Mouse (Mus musculus): ENCODE measurements around the gene Gpr4. TPM values are rescaled to one million over a fixed set of nuclear protein-coding genes. Genes with fewer than 3 reads are reported as not detected.

Gene Gpr4
- polyA plus RNA-seq, 1 experiment from 2014 or later, result 1.8 TPM

- H3K9me3 ChIP-seq, result no peaks in the 10 kb centered on the region
- no peak overlapping the region for H3K27ac ChIP-seq
- H3K27me3 ChIP-seq (ENCODE audit: insufficient read depth, poor library complexity, severe bottlenecking), result no peaks in the 10 kb centered on the region
- DNase-seq (ENCODE audit: low spot score), result no peak
- H3K4me3 ChIP-seq, result no peak overlapping the region
- 56% methylated on average over 15 of the region's 15 CpGs for WGBS
- peaks cover 57% of the 10 kb centered on the region for H3K36me3 ChIP-seq
- peaks cover 5% of the 10 kb centered on the region; the same call in 1 of the 2 replicates for H3K4me1 ChIP-seq
Measured at GRCm38 (mm10) chr7:19202065-19202850, 10.1 kb upstream of the Gpr4 start.

- DNase-seq (ENCODE audit: low spot score), result no peak
- Histone ChIP-seq H3K9me3 (no peaks in the 10 kb centered on the region), H3K36me3 (peaks cover 27% of the 10 kb centered on the region), H3K4me1 (peaks cover 13% of the 10 kb centered on the region), H3K27ac (no peak overlapping the region), H3K27me3 (ENCODE audit: insufficient read depth, poor library complexity, severe bottlenecking) (peaks cover 11% of the 10 kb centered on the region), H3K4me3 (no peak overlapping the region)
- 76% methylated on average over 13 of the region's 13 CpGs for WGBS
Measured at GRCm38 (mm10) chr7:19208201-19208910, 4.0 kb upstream of the Gpr4 start.

- Histone ChIP-seq H3K27ac (no peak overlapping the region), H3K9me3 (no peaks in the 10 kb centered on the region), H3K4me1 (peaks cover 14% of the 10 kb centered on the region), H3K4me3 (no peak overlapping the region), H3K27me3 (ENCODE audit: insufficient read depth, poor library complexity, severe bottlenecking) (peaks cover 17% of the 10 kb centered on the region), H3K36me3 (peaks cover 22% of the 10 kb centered on the region)
- DNase-seq (ENCODE audit: low spot score), result no peak
- 46% methylated on average over 7 of the region's 7 CpGs for WGBS
Measured at GRCm38 (mm10) chr7:19208944-19209472, 3.3 kb upstream of the Gpr4 start.

- Histone ChIP-seq H3K4me1 (peaks cover 14% of the 10 kb centered on the region), H3K27me3 (ENCODE audit: insufficient read depth, poor library complexity, severe bottlenecking) (peaks cover 18% of the 10 kb centered on the region), H3K9me3 (no peaks in the 10 kb centered on the region), H3K27ac (no peak overlapping the region), H3K4me3 (no peak overlapping the region), H3K36me3 (peaks cover 17% of the 10 kb centered on the region)
- DNase-seq (ENCODE audit: low spot score), result no peak
- 80% methylated on average over 4 of the region's 4 CpGs for WGBS
Measured at GRCm38 (mm10) chr7:19209494-19209893, 2.8 kb upstream of the Gpr4 start.

- Histone ChIP-seq H3K27me3 (ENCODE audit: insufficient read depth, poor library complexity, severe bottlenecking) (peaks cover 18% of the 10 kb centered on the region), H3K27ac (no peak overlapping the region), H3K4me3 (no peak overlapping the region), H3K9me3 (no peaks in the 10 kb centered on the region), H3K36me3 (peaks cover 12% of the 10 kb centered on the region), H3K4me1 (peaks cover 14% of the 10 kb centered on the region)
- DNase-seq (ENCODE audit: low spot score), result no peak
- WGBS, result 84% methylated on average over 5 of the region's 5 CpGs
Measured at GRCm38 (mm10) chr7:19210010-19210409, 2.3 kb upstream of the Gpr4 start.

- 61% methylated on average over 5 of the region's 5 CpGs for WGBS
- Histone ChIP-seq H3K4me3 (no peak overlapping the region), H3K27ac (no peak overlapping the region), H3K27me3 (ENCODE audit: insufficient read depth, poor library complexity, severe bottlenecking) (peaks cover 18% of the 10 kb centered on the region), H3K4me1 (peaks cover 14% of the 10 kb centered on the region), H3K9me3 (no peaks in the 10 kb centered on the region), H3K36me3 (peaks cover under 1% of the 10 kb centered on the region)
- DNase-seq (ENCODE audit: low spot score), result no peak
Measured at GRCm38 (mm10) chr7:19211041-19211675, 1.2 kb upstream of the Gpr4 start.

DNA sequence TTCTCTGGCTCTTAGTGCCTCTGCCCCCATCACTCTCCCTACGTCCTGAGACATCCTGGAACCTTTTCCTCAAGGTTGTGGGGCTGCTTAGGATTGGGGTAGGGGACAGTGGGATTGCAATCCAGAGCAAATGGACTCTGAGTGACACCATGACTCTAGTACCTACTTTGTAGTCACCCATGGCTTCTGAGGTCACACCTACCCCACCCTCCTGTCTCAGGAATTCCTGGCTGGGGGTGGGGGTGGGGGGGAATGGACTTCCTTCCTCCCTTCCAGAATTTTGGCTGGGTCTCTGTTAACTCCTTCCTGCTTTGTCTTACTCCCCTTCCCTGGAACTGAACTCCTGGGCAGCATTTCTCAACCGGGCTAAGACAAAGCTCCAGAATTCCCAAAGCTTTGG lies 1.0 kb downstream of the Gpr4 start:
- no peak for DNase-seq (ENCODE audit: low spot score)
- H3K36me3 ChIP-seq, result no peaks in the 10 kb centered on the region
- peaks cover 18% of the 10 kb centered on the region for H3K27me3 ChIP-seq (ENCODE audit: insufficient read depth, poor library complexity, severe bottlenecking)
- 50% methylated on average over 2 of the region's 2 CpGs for WGBS
- no peak overlapping the region; the same call in 1 of the 2 replicates for H3K4me3 ChIP-seq
- H3K4me1 ChIP-seq, result peaks cover 26% of the 10 kb centered on the region
- H3K9me3 ChIP-seq, result no peaks in the 10 kb centered on the region
- H3K27ac ChIP-seq, result no peak overlapping the region

DNA sequence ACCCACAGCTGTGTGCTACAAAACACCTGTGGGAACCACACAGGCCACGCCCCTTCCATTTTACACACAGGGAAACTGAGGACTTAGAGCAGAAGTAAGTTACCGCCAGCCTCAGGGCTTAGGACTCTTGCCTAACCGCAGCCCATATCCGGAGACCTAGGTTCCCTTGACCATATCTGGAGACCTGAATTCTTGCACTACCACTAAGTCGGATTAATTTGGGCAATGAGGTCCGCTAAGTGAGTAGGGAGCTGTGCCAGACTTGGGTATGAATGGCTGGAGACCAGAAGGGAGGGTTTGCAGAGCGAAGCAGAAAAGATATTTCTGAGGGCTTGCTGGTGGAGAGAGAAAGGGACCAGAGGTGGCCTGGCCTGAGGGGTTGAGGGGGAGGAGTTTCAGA lies 2.0 kb downstream of the Gpr4 start:
- H3K27ac ChIP-seq, result no peak overlapping the region

DNA sequence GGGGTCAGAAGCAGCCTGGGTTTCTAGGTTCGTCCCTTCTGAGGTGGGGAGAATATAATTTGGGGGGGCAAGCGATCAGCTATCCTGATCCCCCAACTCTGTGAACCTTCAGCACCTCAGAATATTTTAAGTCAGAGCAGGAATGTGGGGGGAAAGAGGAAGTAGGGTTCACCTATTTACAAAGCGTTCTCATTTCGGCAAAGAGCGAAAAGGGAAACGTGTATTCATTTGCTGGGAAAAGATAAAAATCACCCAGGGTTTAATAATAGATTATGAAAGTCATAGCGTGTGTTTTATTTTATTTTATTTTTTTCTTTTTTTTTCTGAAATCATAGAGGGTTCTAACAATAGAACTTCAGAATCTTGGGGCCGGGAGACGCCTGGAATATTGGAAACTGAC lies 2.6 kb downstream of the Gpr4 start:
- Histone ChIP-seq H3K27ac (no peak overlapping the region), H3K36me3 (no peaks in the 10 kb centered on the region), H3K9me3 (no peaks in the 10 kb centered on the region), H3K4me1 (peaks cover 27% of the 10 kb centered on the region), H3K4me3 (no peak overlapping the region), H3K27me3 (ENCODE audit: insufficient read depth, poor library complexity, severe bottlenecking) (peaks cover 18% of the 10 kb centered on the region)
- DNase-seq (ENCODE audit: low spot score), result no peak
- WGBS, result 70% methylated on average over 9 of the region's 9 CpGs

More for the DNA sequence above, 2.0 kb downstream of the Gpr4 start:
- peaks cover 18% of the 10 kb centered on the region for H3K27me3 ChIP-seq (ENCODE audit: insufficient read depth, poor library complexity, severe bottlenecking)
- H3K4me1 ChIP-seq, result peaks cover 27% of the 10 kb centered on the region
- DNase-seq (ENCODE audit: low spot score), result no peak
- no peaks in the 10 kb centered on the region for H3K36me3 ChIP-seq
- no peak overlapping the region for H3K4me3 ChIP-seq
- WGBS, result 69% methylated on average over 7 of the region's 7 CpGs
- no peaks in the 10 kb centered on the region for H3K9me3 ChIP-seq

DNA sequence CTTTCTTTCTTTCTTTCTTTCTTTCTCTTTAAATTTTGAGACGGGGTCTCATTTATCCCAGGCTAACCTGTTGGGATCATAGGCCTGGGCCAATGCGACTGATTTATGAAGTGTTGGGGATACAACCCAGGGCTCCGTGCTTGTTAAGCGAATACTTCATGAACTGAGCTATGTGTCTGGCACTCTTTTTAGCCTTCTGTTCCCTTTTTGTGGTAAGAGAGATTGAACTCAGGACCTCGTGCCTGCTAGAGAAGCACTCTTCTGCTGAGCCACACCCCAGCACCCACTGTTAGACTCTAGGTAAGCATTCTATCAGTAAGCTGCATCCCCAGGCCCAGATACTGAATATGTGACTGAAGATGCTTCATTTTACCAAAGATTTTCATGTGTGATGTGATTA lies 5.2 kb downstream of the Gpr4 start:
- WGBS, result 55% methylated on average over 5 of the region's 5 CpGs

DNA sequence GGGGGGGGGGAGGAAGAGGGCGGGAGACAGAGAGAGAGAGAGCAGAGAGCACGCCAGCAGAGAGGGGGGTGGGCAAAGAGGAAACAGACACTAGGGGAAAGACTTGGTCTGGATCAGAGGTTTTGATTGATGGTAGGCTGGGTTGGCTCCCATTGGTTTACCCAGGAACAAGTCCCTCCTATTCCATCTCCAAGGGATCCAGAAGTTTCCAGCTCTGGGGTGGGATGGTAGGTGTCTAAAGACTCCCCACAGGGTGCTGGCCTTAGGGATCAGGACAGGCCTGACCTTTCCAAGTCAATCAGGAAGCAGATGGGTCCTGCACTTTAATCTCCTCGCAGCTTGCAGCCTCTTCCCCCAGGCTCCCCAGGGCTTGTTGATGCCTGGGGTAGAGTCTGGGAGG lies 5.6 kb downstream of the Gpr4 start:
- Histone ChIP-seq H3K4me3 (no peak overlapping the region), H3K36me3 (peaks cover 5% of the 10 kb centered on the region; the same call in 1 of the 2 replicates), H3K9me3 (no peaks in the 10 kb centered on the region), H3K4me1 (peaks cover 17% of the 10 kb centered on the region), H3K27me3 (ENCODE audit: insufficient read depth, poor library complexity, severe bottlenecking) (peaks cover 11% of the 10 kb centered on the region), H3K27ac (no peak overlapping the region)
- no peak for DNase-seq (ENCODE audit: low spot score)
- 6% methylated on average over 2 of the region's 3 CpGs for WGBS

More for the DNA sequence above, 5.2 kb downstream of the Gpr4 start:
- Histone ChIP-seq H3K36me3 (peaks cover 5% of the 10 kb centered on the region; the same call in 1 of the 2 replicates), H3K9me3 (no peaks in the 10 kb centered on the region), H3K27me3 (ENCODE audit: insufficient read depth, poor library complexity, severe bottlenecking) (peaks cover 16% of the 10 kb centered on the region), H3K27ac (no peak overlapping the region), H3K4me3 (no peak overlapping the region), H3K4me1 (peaks cover 19% of the 10 kb centered on the region)
- DNase-seq (ENCODE audit: low spot score), result no peak

- Histone ChIP-seq H3K9me3 (no peaks in the 10 kb centered on the region), H3K4me1 (peaks cover 13% of the 10 kb centered on the region; the same call in 1 of the 2 replicates), H3K27me3 (ENCODE audit: insufficient read depth, poor library complexity, severe bottlenecking) (no peaks in the 10 kb centered on the region), H3K36me3 (peaks cover 10% of the 10 kb centered on the region; the same call in 1 of the 2 replicates), H3K4me3 (no peak overlapping the region), H3K27ac (no peak overlapping the region)
- WGBS, result 62% methylated on average over 3 of the region's 3 CpGs
- DNase-seq (ENCODE audit: low spot score), result no peak
Measured at GRCm38 (mm10) chr7:19220061-19220460, 7.7 kb downstream of the Gpr4 start.

All from heart, embryonic 10.5 days (tissue).